Mouse (Mus musculus): ENCODE measurements around the gene Ppp2r1b.

GRCm38 (mm10) chr9:50887351-50887750 lies 42.2 kb downstream of the Ppp2r1b start:
- TF ChIP-seq POLR2A (IDR thresholded peaks at IDR 0.05; ENCODE audit: control insufficient read depth, extremely low read depth, insufficient read depth, low read length, poor library complexity): no peak
- TF ChIP-seq CTCF (IDR thresholded peaks at IDR 0.05; ENCODE audit: borderline replicate concordance, control insufficient read depth, extremely low read depth, insufficient read depth, low read length, poor library complexity): no peak

All from thymus, adult 2 months (tissue).